Mouse (Mus musculus) myocyte (in vitro differentiated cells): ENCODE data around the gene Ccdc167. TPM values are rescaled to one million over a fixed set of nuclear protein-coding genes. Genes with fewer than 3 reads are reported as not detected.

Source experiments
- H3K27me3 ChIP-seq: one replicate; pipeline ENCODE4 v1.6.1; 2011; ENCODE audit not compliant: control insufficient read depth, insufficient read depth, insufficient read length
- H3K36me3 ChIP-seq: one replicate; pipeline ENCODE4 v1.6.1; 2011; ENCODE audit not compliant: control insufficient read depth, insufficient read depth
- H3K4me2 ChIP-seq: one replicate; pipeline ENCODE4 v1.6.1; 2011; ENCODE audit warnings: low read depth, control low read depth
- H3K4me3 ChIP-seq: one replicate; pipeline ENCODE4 v1.5.1; 2011; ENCODE audit warnings: mild to moderate bottlenecking, control low read depth, moderate library complexity
- H3K79me2 ChIP-seq: one replicate; pipeline ENCODE4 v1.6.1; 2011; ENCODE audit not compliant: control insufficient read depth, insufficient read depth
- H3ac ChIP-seq: one replicate; pipeline ENCODE4 v1.6.1; 2011; ENCODE audit not compliant: control insufficient read depth, insufficient read length
- CEBPB ChIP-seq: IDR thresholded peaks from 2 replicates; pipeline ENCODE4 v1.6.1; 2011; ENCODE audit warnings: mild to moderate bottlenecking, moderate library complexity; ENCODE audit not compliant: poor library complexity, insufficient read depth, severe bottlenecking
- E2F4 ChIP-seq: IDR thresholded peaks from one replicate; pipeline ENCODE4 v1.6.1; 2011; ENCODE audit warnings: mild to moderate bottlenecking, control low read depth, moderate library complexity; ENCODE audit not compliant: insufficient read depth
- MAX ChIP-seq: IDR thresholded peaks from one replicate; pipeline ENCODE4 v1.6.1; 2011; ENCODE audit warnings: low read depth, mild to moderate bottlenecking, control low read depth
- MYOD1 ChIP-seq, 3 experiments: IDR thresholded peaks; one replicate each; pipeline ENCODE4 v1.6.1; 2011; ENCODE audit warnings: control low read depth in 2 of 3, low read depth in 2 of 3, mild to moderate bottlenecking in 2 of 3, moderate library complexity in 1 of 3; ENCODE audit not compliant: insufficient read length in 2 of 3, control insufficient read depth in 1 of 3
- MYOG ChIP-seq, 3 experiments: IDR thresholded peaks; one replicate each; pipeline ENCODE4 v1.6.1; 2011; ENCODE audit warnings: control low read depth in 2 of 3, low read depth in 2 of 3, mild to moderate bottlenecking in 2 of 3; ENCODE audit not compliant: insufficient read length in 2 of 3, control insufficient read depth in 1 of 3, insufficient read depth in 1 of 3
- POLR2A ChIP-seq: IDR thresholded peaks from one replicate; pipeline ENCODE4 v1.6.1; 2011; ENCODE audit warnings: low read depth, mild to moderate bottlenecking, control low read depth, moderate library complexity; ENCODE audit not compliant: insufficient read length
- POLR2AphosphoS2 ChIP-seq: IDR thresholded peaks from one replicate; pipeline ENCODE4 v1.6.1; 2011; ENCODE audit warnings: low read depth, control low read depth; ENCODE audit not compliant: insufficient read length
- REST ChIP-seq: IDR thresholded peaks from one replicate; pipeline ENCODE4 v1.6.1; 2011; ENCODE audit warnings: mild to moderate bottlenecking, control low read depth, moderate library complexity; ENCODE audit not compliant: insufficient read depth, insufficient read length
- SRF ChIP-seq: IDR thresholded peaks from one replicate; pipeline ENCODE4 v1.6.1; 2011; ENCODE audit warnings: low read depth; ENCODE audit not compliant: control insufficient read depth, insufficient read length
- TCF12 ChIP-seq: IDR thresholded peaks from one replicate; pipeline ENCODE4 v1.6.1; 2011; ENCODE audit warnings: mild to moderate bottlenecking, control low read depth; ENCODE audit not compliant: poor library complexity, insufficient read depth, severe bottlenecking
- TCF3 ChIP-seq: IDR thresholded peaks from one replicate; pipeline ENCODE4 v1.6.1; 2011; ENCODE audit warnings: low read depth, control low read depth; ENCODE audit not compliant: insufficient read length
- USF1 ChIP-seq: IDR thresholded peaks from one replicate; pipeline ENCODE4 v1.6.1; 2011; ENCODE audit warnings: low read depth, mild to moderate bottlenecking, control low read depth, moderate library complexity
- polyA plus RNA-seq: library from polyadenylated mRNA; unstranded; fragments of >200 nt; fragmentation: generic; extraction: Trizol; gene quantifications from one replicate; pipeline ENCODE4 v1.2.1, GENCODE M21; 2012; ENCODE audit warnings: missing spikeins

Ccdc167 gene
- polyA plus RNA-seq, 1 experiment = 6.0 TPM

- TF ChIP-seq E2F4 (no peak), POLR2A (no peak), TCF12 (no peak)
- Histone ChIP-seq H3ac (no peak overlapping the region), H3K27me3 (no peaks in the 10 kb centered on the region), H3K79me2 (no peaks in the 10 kb centered on the region), H3K4me2 (no peak overlapping the region), H3K36me3 (peaks cover 27% of the 10 kb centered on the region), H3K4me3 (no peak overlapping the region)
Measured at GRCm38 (mm10) chr17:29686771-29687170, 30.1 kb downstream of the Ccdc167 start.

- no peak overlapping the region for H3ac ChIP-seq
- H3K36me3 ChIP-seq = peaks cover 34% of the 10 kb centered on the region
- TF ChIP-seq E2F4 = no peak
- TF ChIP-seq POLR2A = no peak
- TF ChIP-seq REST = no peak
- TF ChIP-seq POLR2AphosphoS2 = no peak
- TF ChIP-seq MYOG (IDR thresholded peaks at IDR 0.05; ENCODE audit: control insufficient read depth in 1 of 3, insufficient read depth in 1 of 3, insufficient read length in 2 of 3, low read depth in 2 of 3) = no peak
- no peak for TF ChIP-seq TCF3
- no peak for TF ChIP-seq SRF
- H3K4me3 ChIP-seq = no peak overlapping the region
- H3K79me2 ChIP-seq = no peaks in the 10 kb centered on the region
- H3K4me2 ChIP-seq = no peak overlapping the region
- no peaks in the 10 kb centered on the region for H3K27me3 ChIP-seq
Measured at GRCm38 (mm10) chr17:29684275-29684674, 32.6 kb downstream of the Ccdc167 start.

- Histone ChIP-seq H3K79me2 (no peaks in the 10 kb centered on the region), H3K27me3 (no peaks in the 10 kb centered on the region), H3K4me3 (no peak overlapping the region), H3ac (no peak overlapping the region), H3K4me2 (no peak overlapping the region), H3K36me3 (peaks cover 36% of the 10 kb centered on the region)
- TF ChIP-seq POLR2A = no peak
- no peak for TF ChIP-seq REST
Measured at GRCm38 (mm10) chr17:29683127-29683526, 33.7 kb downstream of the Ccdc167 start.

DNA sequence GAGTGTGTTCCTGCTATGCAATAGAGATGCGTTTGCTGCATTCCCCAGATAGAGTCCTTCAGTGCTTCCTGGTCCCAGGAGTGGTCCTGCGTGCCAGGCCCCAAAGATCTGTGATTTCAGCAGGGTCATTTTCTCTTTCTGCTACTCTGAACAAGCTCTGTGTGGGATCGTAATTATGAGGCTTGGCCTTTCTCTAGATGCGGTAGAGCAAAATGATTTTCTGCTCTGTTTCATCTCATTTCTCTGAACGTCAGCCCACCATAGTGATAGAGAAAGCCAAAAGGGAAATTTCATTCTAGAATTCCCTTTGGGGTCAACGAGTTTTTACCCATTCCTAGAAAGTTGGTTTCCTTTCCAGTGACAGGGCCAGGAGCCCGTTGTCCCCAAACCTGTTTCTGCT is 34.6 kb downstream of the Ccdc167 start:
- Histone ChIP-seq H3K4me3 (no peak overlapping the region), H3K27me3 (no peaks in the 10 kb centered on the region), H3ac (no peak overlapping the region), H3K36me3 (peaks cover 44% of the 10 kb centered on the region), H3K4me2 (no peak overlapping the region), H3K79me2 (no peaks in the 10 kb centered on the region)
- no peak for TF ChIP-seq MYOG (IDR thresholded peaks at IDR 0.05; ENCODE audit: control insufficient read depth in 1 of 3, insufficient read depth in 1 of 3, insufficient read length in 2 of 3, low read depth in 2 of 3)
- no peak for TF ChIP-seq USF1

DNA sequence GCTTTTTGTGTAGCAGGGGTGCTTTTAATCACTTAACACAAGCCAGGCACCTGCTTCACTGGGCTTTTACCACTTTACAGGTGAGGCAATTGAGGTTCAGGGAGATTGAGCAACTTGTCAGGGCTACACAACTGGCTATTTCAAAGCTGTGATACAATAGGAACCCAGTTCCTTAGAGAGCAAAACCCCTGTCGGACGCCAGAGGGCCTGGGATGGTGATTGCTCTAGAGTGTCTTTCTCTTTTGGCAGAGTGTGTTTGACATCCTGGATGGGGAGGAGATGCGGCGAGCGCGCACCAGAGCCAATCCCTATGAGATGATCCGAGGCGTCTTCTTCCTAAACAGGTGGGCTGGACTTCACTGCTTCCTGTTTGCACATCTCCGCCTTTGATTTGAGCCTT is 35.2 kb downstream of the Ccdc167 start:
- no peaks in the 10 kb centered on the region for H3K27me3 ChIP-seq
- no peak overlapping the region for H3K4me3 ChIP-seq
- H3K79me2 ChIP-seq = no peaks in the 10 kb centered on the region
- no peak overlapping the region for H3ac ChIP-seq
- no peak for TF ChIP-seq REST
- no peak for TF ChIP-seq CEBPB
- TF ChIP-seq MYOD1 (IDR thresholded peaks at IDR 0.05; ENCODE audit: control insufficient read depth in 1 of 3, insufficient read length in 2 of 3, low read depth in 2 of 3) = no peak
- TF ChIP-seq TCF3 = no peak
- TF ChIP-seq POLR2AphosphoS2 = no peak
- TF ChIP-seq USF1 = no peak
- no peak for TF ChIP-seq TCF12
- TF ChIP-seq MAX = no peak
- TF ChIP-seq POLR2A = no peak
- TF ChIP-seq SRF = no peak
- no peak for TF ChIP-seq E2F4
- no peak for TF ChIP-seq MYOG (IDR thresholded peaks at IDR 0.05; ENCODE audit: control insufficient read depth in 1 of 3, insufficient read depth in 1 of 3, insufficient read length in 2 of 3, low read depth in 2 of 3)
- H3K4me2 ChIP-seq = no peak overlapping the region
- H3K36me3 ChIP-seq = peaks cover 50% of the 10 kb centered on the region

- Histone ChIP-seq H3K4me3 (no peak overlapping the region), H3K79me2 (no peaks in the 10 kb centered on the region), H3K4me2 (no peak overlapping the region), H3ac (no peak overlapping the region), H3K36me3 (peaks cover 56% of the 10 kb centered on the region), H3K27me3 (no peaks in the 10 kb centered on the region)
- TF ChIP-seq REST (no peak), MAX (no peak), POLR2A (no peak), MYOG (IDR thresholded peaks at IDR 0.05; ENCODE audit: control insufficient read depth in 1 of 3, insufficient read depth in 1 of 3, insufficient read length in 2 of 3, low read depth in 2 of 3) (no peak), TCF3 (no peak), MYOD1 (IDR thresholded peaks at IDR 0.05; ENCODE audit: control insufficient read depth in 1 of 3, insufficient read length in 2 of 3, low read depth in 2 of 3) (no peak), CEBPB (no peak), USF1 (no peak)
Measured at GRCm38 (mm10) chr17:29680921-29681320, 35.9 kb downstream of the Ccdc167 start.
